Mouse (Mus musculus): ENCODE data around the gene Timm17a. TPM values are rescaled to one million over a fixed set of nuclear protein-coding genes. Genes with fewer than 3 reads are reported as not detected.

Gene Timm17a
- polyA plus RNA-seq (2015; fragmentation: Nextera tagmentation; extraction: Ambion mirVana): 155 and 161 TPM in 2 replicates

DNA sequence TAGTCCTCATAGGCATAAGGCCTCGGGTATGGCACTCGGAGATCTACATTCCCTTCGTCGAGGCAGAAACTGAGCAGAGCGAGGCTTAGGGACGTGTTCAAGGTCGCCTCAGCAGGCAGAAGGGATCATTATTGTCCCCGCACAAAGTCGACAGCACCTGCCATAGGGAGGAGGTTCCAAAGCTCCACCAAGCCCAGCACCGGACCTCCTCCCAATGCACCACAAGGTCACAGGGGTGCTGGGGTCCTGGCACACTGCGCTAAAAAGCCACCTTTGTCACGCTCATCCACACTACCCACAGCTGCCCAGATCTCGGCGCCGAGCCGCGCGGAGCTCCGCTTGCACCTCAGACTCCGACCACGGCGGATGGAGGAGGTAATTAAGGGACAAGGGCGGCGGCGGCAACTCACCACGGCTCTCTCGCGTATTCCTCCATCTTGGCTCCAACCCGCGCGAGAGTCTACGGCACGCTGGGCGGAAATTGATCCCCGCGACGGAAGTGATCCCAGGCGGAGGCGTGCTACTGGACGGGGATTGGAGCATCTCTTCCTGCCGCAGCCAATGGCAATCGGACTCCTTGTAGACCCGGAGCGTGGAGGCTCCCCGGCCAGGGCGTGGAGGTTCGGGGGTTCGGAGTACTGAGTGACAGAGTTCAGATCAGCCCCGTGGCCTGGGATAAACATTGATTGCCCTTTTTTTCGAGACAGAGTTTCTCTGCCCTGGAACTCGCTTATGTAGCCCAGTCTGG lies at the start of gene Timm17a:
Gene Timm17a (minus strand): TSS at position 495 of the 748 bp plus-strand sequence.
- peak within 1 kb of the TSS; percentile 91 for H3K4me2 ChIP-seq (replicated peaks)

DNA sequence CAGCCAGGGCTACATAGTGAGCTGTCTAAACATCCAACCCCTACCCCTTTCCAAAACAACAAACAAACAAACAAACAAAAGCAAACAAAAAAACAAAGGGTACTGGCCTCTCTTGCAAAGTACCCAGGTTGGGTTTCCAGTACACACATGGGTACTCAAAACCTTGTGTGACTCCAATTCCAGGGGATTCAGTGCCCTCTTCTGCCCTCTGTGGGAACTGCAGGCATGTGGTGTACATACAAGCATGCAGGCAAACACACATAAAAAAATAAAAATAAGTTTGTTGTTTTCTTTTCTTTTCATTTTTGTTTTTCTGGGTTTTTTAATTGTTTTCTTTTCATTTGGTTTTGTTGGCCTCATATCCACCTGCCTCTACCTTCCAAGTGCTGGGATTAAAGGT lies 48.5 kb upstream of the Timm17a start:
- Histone ChIP-seq H3K4me1 (replicated peaks) (no peaks in the 10 kb centered on the region), H3K4me2 (replicated peaks) (no peak overlapping the region), H3K27ac (no peak overlapping the region), H3K9ac (replicated peaks) (no peak overlapping the region), H3K36me3 (no peaks in the 10 kb centered on the region), H3K4me3 (replicated peaks) (no peak overlapping the region), H3K9me3 (no peaks in the 10 kb centered on the region), H3K27me3 (no peaks in the 10 kb centered on the region)
- no peak for ATAC-seq

More for the DNA sequence above, at the start of gene Timm17a:
- peaks cover 25% of the 10 kb centered on the region for H3K4me1 ChIP-seq (replicated peaks)
- H3K27ac ChIP-seq: peak within 1 kb of the TSS; percentile 79
- H3K36me3 ChIP-seq: peaks cover 16% of the 10 kb centered on the region
- 0 out of 2 replicates have a peak, but pooled peaks cover 2% of the 10 kb centered on the region for H3K27me3 ChIP-seq
- under 1% methylated on average over 51 of the region's 51 CpGs for WGBS
- H3K4me3 ChIP-seq (replicated peaks): peak within 1 kb of the TSS; percentile 82
- H3K9ac ChIP-seq (replicated peaks): peak within 1 kb of the TSS; percentile 90
- no peaks in the 10 kb centered on the region for H3K9me3 ChIP-seq
- ATAC-seq: peak; percentile 100

DNA sequence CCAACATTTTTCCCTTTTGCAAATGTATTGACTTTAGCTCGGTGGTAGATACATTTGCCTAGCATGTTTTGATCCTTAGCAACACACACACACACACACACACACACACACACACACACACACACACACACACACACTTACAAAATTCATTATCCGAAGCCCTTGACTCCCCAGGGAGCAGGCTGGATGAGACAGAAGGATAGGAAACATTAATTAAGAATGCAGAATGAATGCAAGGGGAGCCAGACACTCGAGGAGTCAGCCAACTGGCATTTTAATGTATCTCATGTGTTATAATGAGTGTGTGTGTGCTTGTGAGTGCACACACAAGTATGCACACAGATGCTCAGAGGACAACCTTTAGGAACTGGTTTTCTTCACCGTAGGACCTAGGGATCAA lies 47.9 kb upstream of the Timm17a start:
- no peaks in the 10 kb centered on the region for H3K27me3 ChIP-seq
- H3K36me3 ChIP-seq: no peaks in the 10 kb centered on the region
- H3K9ac ChIP-seq (replicated peaks): no peak overlapping the region
- 74% methylated on average over 4 of the region's 4 CpGs for WGBS
- H3K4me2 ChIP-seq (replicated peaks): no peak overlapping the region
- no peak for ATAC-seq
- H3K4me3 ChIP-seq (replicated peaks): no peak overlapping the region
- no peaks in the 10 kb centered on the region for H3K4me1 ChIP-seq (replicated peaks)
- no peak overlapping the region for H3K27ac ChIP-seq
- no peaks in the 10 kb centered on the region for H3K9me3 ChIP-seq

DNA sequence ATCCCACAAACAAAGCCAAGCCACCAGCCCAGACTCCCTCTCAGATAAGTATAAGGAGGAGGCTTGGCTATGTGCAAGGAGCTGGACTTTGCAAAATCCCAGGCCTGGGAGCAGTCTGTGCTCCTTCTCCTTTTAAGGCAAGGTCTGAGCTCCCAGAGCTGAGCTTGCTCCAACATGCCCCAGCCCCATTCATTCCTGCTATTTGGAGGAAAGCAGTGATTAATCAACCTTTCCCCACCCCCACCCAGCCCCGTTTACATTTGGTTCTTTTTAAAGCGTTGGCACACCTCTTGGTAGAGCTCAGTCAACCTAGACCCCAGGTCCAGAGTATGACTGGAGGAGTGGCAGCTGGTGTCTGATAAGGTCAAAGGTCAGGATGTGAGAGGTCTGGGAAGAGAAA lies 45.5 kb upstream of the Timm17a start:
- ATAC-seq: no peak
- Histone ChIP-seq H3K9ac (replicated peaks) (no peak overlapping the region), H3K27ac (no peak overlapping the region), H3K4me1 (replicated peaks) (no peaks in the 10 kb centered on the region), H3K36me3 (no peaks in the 10 kb centered on the region), H3K9me3 (no peaks in the 10 kb centered on the region), H3K27me3 (no peaks in the 10 kb centered on the region), H3K4me3 (replicated peaks) (no peak overlapping the region), H3K4me2 (replicated peaks) (no peak overlapping the region)
- WGBS: 34% methylated on average over 2 of the region's 2 CpGs

DNA sequence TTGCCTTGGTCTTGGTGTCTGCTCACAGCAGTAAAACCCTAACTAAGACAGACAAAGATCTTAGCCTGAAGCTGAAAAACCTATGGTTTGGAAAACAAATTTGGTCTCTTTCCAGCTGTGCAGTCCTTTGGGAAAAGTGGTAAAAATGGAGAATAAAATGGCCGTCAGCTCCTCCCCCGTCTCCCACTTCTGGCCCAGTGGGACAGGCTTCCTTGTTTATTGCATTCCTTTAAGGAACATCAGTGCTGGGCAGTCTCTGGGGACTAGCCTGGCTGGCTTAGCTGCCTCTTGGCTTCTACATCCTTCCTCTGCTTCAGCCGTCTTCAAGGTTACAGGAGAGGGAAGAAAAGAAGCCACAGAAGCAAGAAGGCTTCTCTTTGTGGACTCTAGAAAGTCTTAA lies 38.4 kb upstream of the Timm17a start:
- Histone ChIP-seq H3K4me3 (replicated peaks) (no peak overlapping the region), H3K9ac (replicated peaks) (no peak overlapping the region), H3K27me3 (no peaks in the 10 kb centered on the region), H3K36me3 (no peaks in the 10 kb centered on the region), H3K4me1 (replicated peaks) (no peaks in the 10 kb centered on the region), H3K9me3 (no peaks in the 10 kb centered on the region), H3K4me2 (replicated peaks) (no peak overlapping the region), H3K27ac (no peak overlapping the region)
- no peak for ATAC-seq
- WGBS: 92% methylated on average over 3 of the region's 3 CpGs

DNA sequence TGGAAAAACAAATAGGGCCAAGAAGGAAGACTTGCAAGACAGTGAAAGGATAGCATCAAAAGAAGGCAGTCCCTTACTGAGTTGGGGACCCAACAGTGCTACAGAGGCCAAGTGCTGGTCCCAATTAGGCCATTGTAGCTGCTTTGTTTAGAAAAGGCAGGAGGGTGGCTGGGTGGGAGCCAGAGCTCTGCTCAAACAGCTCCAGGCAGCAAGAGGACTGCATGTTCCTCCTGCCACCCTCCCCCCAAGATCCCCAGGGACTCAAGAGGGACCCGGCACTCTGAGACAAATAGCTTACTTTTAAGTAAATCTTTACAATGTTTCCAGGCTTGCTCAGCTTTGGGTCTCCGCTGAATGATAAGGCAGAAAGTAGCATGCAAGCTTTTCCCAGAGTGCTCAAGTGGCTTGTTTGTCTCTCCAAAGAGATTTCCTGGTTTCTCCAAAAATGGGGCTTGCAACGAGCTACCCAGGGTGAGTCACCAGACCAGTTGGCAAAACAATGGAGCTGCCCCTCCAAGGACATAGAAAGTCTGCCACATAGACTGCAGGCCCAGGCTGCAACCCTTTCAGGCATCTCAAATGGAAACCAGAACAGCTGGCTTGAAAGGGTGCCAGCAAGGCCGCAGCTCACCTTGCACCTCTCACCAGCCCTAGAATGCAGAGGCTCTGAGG lies 34.1 kb upstream of the Timm17a start:
- Histone ChIP-seq H3K9me3 (no peaks in the 10 kb centered on the region), H3K4me2 (replicated peaks) (no peak overlapping the region), H3K27ac (no peak overlapping the region), H3K4me1 (replicated peaks) (no peaks in the 10 kb centered on the region), H3K27me3 (no peaks in the 10 kb centered on the region), H3K4me3 (replicated peaks) (no peak overlapping the region), H3K36me3 (no peaks in the 10 kb centered on the region), H3K9ac (replicated peaks) (no peak overlapping the region)
- WGBS: 64% methylated on average over 4 of the region's 4 CpGs
- ATAC-seq: no peak

GRCm38 (mm10) chr1:135346891-135347290 lies 33.3 kb upstream of the Timm17a start:
- Histone ChIP-seq H3K27ac (no peak overlapping the region), H3K4me2 (replicated peaks) (no peak overlapping the region), H3K9me3 (no peaks in the 10 kb centered on the region), H3K27me3 (no peaks in the 10 kb centered on the region), H3K36me3 (no peaks in the 10 kb centered on the region), H3K4me3 (replicated peaks) (no peak overlapping the region), H3K9ac (replicated peaks) (no peak overlapping the region), H3K4me1 (replicated peaks) (no peaks in the 10 kb centered on the region)
- ATAC-seq: no peak
- 69% methylated on average over 3 of the region's 3 CpGs for WGBS

- Histone ChIP-seq H3K4me2 (replicated peaks) (no peak overlapping the region), H3K9ac (replicated peaks) (no peak overlapping the region), H3K9me3 (no peaks in the 10 kb centered on the region), H3K27ac (no peak overlapping the region), H3K4me1 (replicated peaks) (no peaks in the 10 kb centered on the region), H3K4me3 (replicated peaks) (no peak overlapping the region), H3K27me3 (no peaks in the 10 kb centered on the region), H3K36me3 (no peaks in the 10 kb centered on the region)
- ATAC-seq: no peak
- 73% methylated on average over 4 of the region's 4 CpGs for WGBS
These were observed 30.4 kb upstream of the Timm17a start for GRCm38 (mm10) chr1:135344026-135344425.

DNA sequence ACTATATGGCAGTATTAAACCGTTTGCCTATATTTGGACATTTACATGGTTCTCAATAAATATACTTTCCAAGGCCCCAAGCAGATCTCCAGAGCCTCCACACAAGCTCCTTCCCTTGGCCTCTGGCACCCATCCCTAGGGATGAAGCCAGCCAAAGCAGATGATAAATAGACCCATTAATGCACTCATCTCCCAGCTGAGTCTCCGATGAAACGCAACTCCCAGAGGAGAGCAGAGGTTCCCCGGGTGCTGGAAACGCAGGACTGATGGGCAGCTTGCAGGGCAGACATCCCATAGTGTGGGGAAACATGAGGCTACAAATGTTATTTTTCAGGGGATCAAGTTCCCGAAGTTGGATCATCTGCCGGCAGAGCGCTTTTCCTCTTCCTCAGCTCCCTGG lies 28.4 kb upstream of the Timm17a start:
- Histone ChIP-seq H3K4me2 (replicated peaks) (no peak overlapping the region), H3K9me3 (no peaks in the 10 kb centered on the region), H3K9ac (replicated peaks) (no peak overlapping the region), H3K27me3 (no peaks in the 10 kb centered on the region), H3K36me3 (no peaks in the 10 kb centered on the region), H3K4me3 (replicated peaks) (no peak overlapping the region), H3K4me1 (replicated peaks) (no peaks in the 10 kb centered on the region), H3K27ac (no peak overlapping the region)
- 82% methylated on average over 8 of the region's 8 CpGs for WGBS
- ATAC-seq: no peak

DNA sequence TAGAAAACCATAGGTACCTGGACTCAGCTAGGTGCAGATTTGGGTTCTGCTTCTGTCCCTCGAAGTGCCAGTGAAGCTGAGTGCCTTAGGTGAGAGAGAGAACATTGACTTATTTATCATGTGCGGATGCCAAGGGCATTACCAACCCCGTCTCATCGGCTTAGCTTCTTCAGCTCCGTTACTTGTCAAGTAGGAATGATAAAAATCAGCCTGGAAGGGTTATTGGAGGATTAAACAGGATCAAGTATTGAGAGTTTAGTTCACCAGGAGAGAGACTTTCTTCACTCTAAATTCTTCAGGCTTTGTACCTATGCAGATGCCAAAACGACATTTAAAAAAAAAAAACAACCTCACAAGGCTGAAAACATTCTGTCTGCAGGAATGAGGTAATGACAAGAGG lies 17.0 kb upstream of the Timm17a start:
- WGBS: 77% methylated on average over 6 of the region's 6 CpGs
- no peaks in the 10 kb centered on the region for H3K9me3 ChIP-seq
- H3K4me2 ChIP-seq (replicated peaks): no peak overlapping the region

GRCm38 (mm10) chr1:135328368-135328767 lies 14.8 kb upstream of the Timm17a start:
- Histone ChIP-seq H3K27ac (no peak overlapping the region), H3K27me3 (no peaks in the 10 kb centered on the region), H3K4me3 (replicated peaks) (no peak overlapping the region), H3K36me3 (no peaks in the 10 kb centered on the region), H3K4me1 (replicated peaks) (no peaks in the 10 kb centered on the region), H3K9me3 (no peaks in the 10 kb centered on the region), H3K4me2 (replicated peaks) (no peak overlapping the region), H3K9ac (replicated peaks) (no peak overlapping the region)
- 72% methylated on average over 5 of the region's 5 CpGs for WGBS
- ATAC-seq: no peak

More for the DNA sequence above, 17.0 kb upstream of the Timm17a start:
- Histone ChIP-seq H3K27me3 (no peaks in the 10 kb centered on the region), H3K4me1 (replicated peaks) (no peaks in the 10 kb centered on the region), H3K27ac (no peak overlapping the region), H3K36me3 (no peaks in the 10 kb centered on the region), H3K4me3 (replicated peaks) (no peak overlapping the region), H3K9ac (replicated peaks) (no peak overlapping the region)
- no peak for ATAC-seq

GRCm38 (mm10) chr1:135325934-135326333 lies 12.4 kb upstream of the Timm17a start:
- Histone ChIP-seq H3K4me1 (replicated peaks) (no peaks in the 10 kb centered on the region), H3K9ac (replicated peaks) (no peak overlapping the region), H3K27me3 (no peaks in the 10 kb centered on the region), H3K4me3 (replicated peaks) (no peak overlapping the region), H3K27ac (no peak overlapping the region), H3K36me3 (no peaks in the 10 kb centered on the region), H3K4me2 (replicated peaks) (no peak overlapping the region), H3K9me3 (no peaks in the 10 kb centered on the region)
- WGBS: 77% methylated on average over 2 of the region's 2 CpGs
- ATAC-seq: no peak
